Mouse (Mus musculus) liver, adult 2 months (tissue): Measurements from ENCODE around the gene Slc44a4.

ENCODE experiments used
- CTCF ChIP-seq: fragments of 200-500 bp; IDR thresholded peaks from 2 replicates; pipeline ENCODE4 v1.5.1; 2011; ENCODE audit warnings: low read depth, low read length, control low read depth
- POLR2A ChIP-seq: fragments of 200-500 bp; IDR thresholded peaks from 2 replicates; pipeline ENCODE4 v1.6.1; 2011; ENCODE audit warnings: low read length, control low read depth; ENCODE audit not compliant: insufficient read depth; ENCODE audit errors: extremely low read depth

GRCm38 (mm10) chr17:34975581-34976492 is 61.6 kb downstream of the Slc44a4 start:
- TF ChIP-seq CTCF (no peak), POLR2A (no peak)
